Comparison of ENCODE assay signal across 8 mouse cellular contexts in genomic region chr1:80757977-80758797, GRCm38 (mm10). TPM values are rescaled to one million over a fixed set of nuclear protein-coding genes. Genes with fewer than 3 reads are reported as not detected.
DNase-seq lines count a peak whose midpoint lies in the region; ATAC-seq and TF ChIP-seq lines count a peak whose summit lies in the region.

Gene Dock10, minus strand, starts transcription at chr1:80758527.

- H3K9ac ChIP-seq in kidney, embryonic 15.5 days: peak within 1 kb of the TSS; percentile 45
- H3K9ac ChIP-seq in liver, embryonic 11.5 days (ENCODE audit: low read depth, low read length): peak within 1 kb of the TSS; percentile 43; the same call in 1 of the 2 replicates
- H3K9ac ChIP-seq in stomach, embryonic 14.5 days (replicated peaks; ENCODE audit: low read depth, low read length): peak within 1 kb of the TSS; percentile 42; the same call in 1 of the 2 replicates

- H3K27ac ChIP-seq in kidney, embryonic 15.5 days: peak within 1 kb of the TSS; percentile 73
- no peak within 1 kb of the TSS for H3K27ac ChIP-seq in liver, embryonic 11.5 days (ENCODE audit: low read depth, low read length)
- no peak within 1 kb of the TSS; the same call in 1 of the 2 replicates for H3K27ac ChIP-seq in stomach, embryonic 14.5 days (ENCODE audit: low read length)

- peak within 1 kb of the TSS; percentile 64 for H3K4me3 ChIP-seq in kidney, embryonic 15.5 days (replicated peaks)
- peak within 1 kb of the TSS; percentile 57 for H3K4me3 ChIP-seq in liver, embryonic 11.5 days (ENCODE audit: low read depth, low read length)
- peak within 1 kb of the TSS; percentile 5 for H3K4me3 ChIP-seq in myocyte
- H3K4me3 ChIP-seq in stomach, embryonic 14.5 days (ENCODE audit: low read depth, low read length): peak within 1 kb of the TSS; percentile 56

- no peaks in the 10 kb centered on the region for H3K36me3 ChIP-seq in kidney, embryonic 15.5 days
- H3K36me3 ChIP-seq in liver, embryonic 11.5 days (ENCODE audit: control insufficient read depth, insufficient read depth, low read length): no peaks in the 10 kb centered on the region
- H3K36me3 ChIP-seq in myocyte (ENCODE audit: control insufficient read depth, insufficient read depth): no peaks in the 10 kb centered on the region
- no peaks in the 10 kb centered on the region for H3K36me3 ChIP-seq in stomach, embryonic 14.5 days (ENCODE audit: control insufficient read depth, insufficient read depth, low read length)

- H3K4me1 ChIP-seq in kidney, embryonic 15.5 days: peaks cover 20% of the 10 kb centered on the region
- peaks cover 5% of the 10 kb centered on the region; the same call in 1 of the 2 replicates for H3K4me1 ChIP-seq in liver, embryonic 11.5 days (replicated peaks; ENCODE audit: control insufficient read depth, insufficient read depth, low read length)
- no peaks in the 10 kb centered on the region for H3K4me1 ChIP-seq in stomach, embryonic 14.5 days (ENCODE audit: control insufficient read depth, insufficient read depth, low read length)

- ATAC-seq in kidney, embryonic 15.5 days (replicated peaks; ENCODE audit: low FRiP score): peak; percentile 82
- ATAC-seq in liver, embryonic 11.5 days (replicated peaks; ENCODE audit: low FRiP score): peak; percentile 39; the same call in 1 of the 2 replicates
- peak; percentile 76; the same call in 1 of the 2 replicates for ATAC-seq in stomach, embryonic 14.5 days (ENCODE audit: insufficient number of reproducible peaks, insufficient read depth, low FRiP score, low read depth)

- under 1% methylated on average over 80 of the region's 82 CpGs for WGBS in kidney, embryonic 15.5 days
- under 1% methylated on average over 76 of the region's 82 CpGs for WGBS in liver, embryonic 11.5 days
- WGBS in stomach, embryonic 14.5 days: under 1% methylated on average over 82 of the region's 82 CpGs

- H3K27me3 ChIP-seq in kidney, embryonic 15.5 days: peaks cover 24% of the 10 kb centered on the region; the same call in 1 of the 2 replicates
- H3K27me3 ChIP-seq in liver, embryonic 11.5 days (replicated peaks; ENCODE audit: control insufficient read depth, insufficient read depth, low read length): peaks cover 23% of the 10 kb centered on the region
- peaks cover 7% of the 10 kb centered on the region for H3K27me3 ChIP-seq in myocyte (ENCODE audit: control insufficient read depth, insufficient read depth, insufficient read length)
- 0 out of 2 replicates have a peak, but pooled peaks cover 2% of the 10 kb centered on the region for H3K27me3 ChIP-seq in stomach, embryonic 14.5 days (ENCODE audit: control insufficient read depth, insufficient read depth, low read length)

- H3K79me2 ChIP-seq in myocyte (ENCODE audit: control insufficient read depth, insufficient read depth): no peaks in the 10 kb centered on the region

- H3ac ChIP-seq in myocyte (ENCODE audit: control insufficient read depth, insufficient read length): no peak within 1 kb of the TSS

- no peaks in the 10 kb centered on the region for H3K9me3 ChIP-seq in kidney, embryonic 15.5 days (replicated peaks)
- no peaks in the 10 kb centered on the region for H3K9me3 ChIP-seq in liver, embryonic 11.5 days (ENCODE audit: control insufficient read depth, low read length)
- H3K9me3 ChIP-seq in stomach, embryonic 14.5 days (ENCODE audit: control insufficient read depth, low read depth, low read length): no peaks in the 10 kb centered on the region

- H3K4me2 ChIP-seq in kidney, embryonic 15.5 days: peak within 1 kb of the TSS; percentile 92
- H3K4me2 ChIP-seq in liver, embryonic 11.5 days: peak within 1 kb of the TSS; percentile 84
- peak within 1 kb of the TSS; percentile 84 for H3K4me2 ChIP-seq in myocyte (ENCODE audit: low read depth)
- H3K4me2 ChIP-seq in stomach, embryonic 14.5 days (replicated peaks; ENCODE audit: low read depth, low read length): peak within 1 kb of the TSS; percentile 83

- DNase-seq in lung, adult 18-20 months: peak; percentile 25 to 39
- no peak for DNase-seq in lung, postnatal 25 days (ENCODE audit: low spot score)
- DNase-seq in embryo, embryonic 9.5 days (ENCODE audit: extremely low spot score): peak; percentile 62
- DNase-seq in heart, adult 9 months (ENCODE audit: low spot score in 2 of 2): peak; percentile 7 to 24
- peak; percentile 50 for DNase-seq in liver, embryonic 11.5 days (ENCODE audit: low spot score)

- TF ChIP-seq POLR2A in myocyte (IDR thresholded peaks at IDR 0.05; ENCODE audit: insufficient read length, low read depth): no peak

TF ChIP-seq in myocyte, 11 proteins besides CTCF, POLR2A, EP300 and RAD21:
- TF ChIP-seq MYOG (IDR thresholded peaks at IDR 0.05; ENCODE audit: control insufficient read depth in 1 of 3, insufficient read depth in 1 of 3, insufficient read length in 2 of 3, low read depth in 2 of 3) (peak in 1 of 3 experiments; percentile 10), CEBPB (IDR thresholded peaks at IDR 0.05; ENCODE audit: insufficient read depth, poor library complexity, severe bottlenecking) (no peak)

RNA-seq across cellular contexts. Expression of gene Dock10, which starts in this region (rescaled TPM):
- polyA plus RNA-seq in kidney, embryonic 15.5 days (2015; fragmentation: Nextera tagmentation; extraction: Ambion mirVana): 4.6 and 4.7 TPM in 2 replicates
- polyA plus RNA-seq in liver, embryonic 11.5 days (2014; fragmentation: Nextera tagmentation; extraction: Ambion mirVana): 3.1 and 4.6 TPM in 2 replicates
- 0.04 TPM for polyA plus RNA-seq in myocyte (2012; fragmentation: generic; extraction: Trizol)
- polyA plus RNA-seq in stomach, embryonic 14.5 days (2014; fragmentation: Nextera tagmentation; extraction: Ambion mirVana): 9.4 and 11.9 TPM in 2 replicates

Comparison
In these comparisons a context has a peak if more than half of its experiments do, and no peak if none do; other contexts are left out.
1. H3K4me3 ChIP-seq: peak in every context shown above with its lines; median percentile 64 in kidney, embryonic 15.5 days; 57 in liver, embryonic 11.5 days; 56 in stomach, embryonic 14.5 days; 5 in myocyte.